Mouse (Mus musculus) midbrain, embryonic 11.5 days (tissue): ENCODE measurements around the gene Nfe2l1. TPM values are rescaled to one million over a fixed set of nuclear protein-coding genes. Genes with fewer than 3 reads are reported as not detected.
A peak's percentile ranks its signal among the peaks of the same experiment; 100 is the strongest.

Experiments
- ATAC-seq: fragments of 200-750 bp; cut with Nextera tagmentation; 2 replicates; pipeline ENCODE4 v1.8.0; 2017; ENCODE audit warnings: moderate TSS enrichment, moderate library complexity; ENCODE audit not compliant: low FRiP score
- DNase-seq: peaks from one replicate; pipeline ENCODE4 v3.0.0; 2015; ENCODE audit warnings: low spot score; ENCODE audit errors: missing footprints
- H3K27ac ChIP-seq: fragments of 300-500 bp; sonication (generic); 2 replicates; pipeline ENCODE4 v1.5.1; 2014; ENCODE audit warnings: low read depth, low read length
- H3K27me3 ChIP-seq: fragments of 300-500 bp; sonication (generic); 2 replicates; pipeline ENCODE4 v1.6.1; 2014; ENCODE audit warnings: mild to moderate bottlenecking, low read length, moderate library complexity, mixed read lengths; ENCODE audit not compliant: control insufficient read depth, insufficient read depth
- H3K36me3 ChIP-seq: fragments of 300-500 bp; sonication (generic); 2 replicates; pipeline ENCODE4 v1.6.1; 2014; ENCODE audit warnings: mild to moderate bottlenecking, low read length, moderate library complexity, mixed read lengths; ENCODE audit not compliant: control insufficient read depth, insufficient read depth
- H3K4me1 ChIP-seq: fragments of 300-500 bp; sonication (generic); 2 replicates; pipeline ENCODE4 v1.6.1; 2014; ENCODE audit warnings: low read length; ENCODE audit not compliant: control insufficient read depth, insufficient read depth
- H3K4me2 ChIP-seq: fragments of 300-500 bp; sonication (generic); 2 replicates; pipeline ENCODE4 v1.6.1; 2014; ENCODE audit warnings: mild to moderate bottlenecking, moderate library complexity
- H3K4me3 ChIP-seq: fragments of 300-500 bp; sonication (generic); 2 replicates; pipeline ENCODE4 v1.5.1; 2014; ENCODE audit warnings: low read depth, low read length
- H3K9ac ChIP-seq: fragments of 300-500 bp; sonication (generic); 2 replicates; pipeline ENCODE4 v1.6.1; 2014; ENCODE audit warnings: low read length
- H3K9me3 ChIP-seq: fragments of 300-500 bp; sonication (generic); 2 replicates; pipeline ENCODE4 v1.6.1; 2016; ENCODE audit warnings: low read length; ENCODE audit not compliant: control insufficient read depth
- WGBS: fragments of 180-500 bp; shearing (Covaris S2); extraction: QIAGEN DNeasy Blood & Tissue Kit; methylation state at CpG from one replicate; pipeline ENCODE4 v1.1.7; 2014; 5-methylcytosine and 5-hydroxymethylcytosine counted together
- polyA plus RNA-seq: library from polyadenylated mRNA; unstranded; fragments of >200 nt; fragmentation: Nextera tagmentation; extraction: Ambion mirVana; gene quantifications from 2 replicates; pipeline ENCODE4 v1.2.1, GENCODE M21; 2014

Nfe2l1 gene
- polyA plus RNA-seq, 1 experiment from 2014 or later = 35.2 TPM

DNA sequence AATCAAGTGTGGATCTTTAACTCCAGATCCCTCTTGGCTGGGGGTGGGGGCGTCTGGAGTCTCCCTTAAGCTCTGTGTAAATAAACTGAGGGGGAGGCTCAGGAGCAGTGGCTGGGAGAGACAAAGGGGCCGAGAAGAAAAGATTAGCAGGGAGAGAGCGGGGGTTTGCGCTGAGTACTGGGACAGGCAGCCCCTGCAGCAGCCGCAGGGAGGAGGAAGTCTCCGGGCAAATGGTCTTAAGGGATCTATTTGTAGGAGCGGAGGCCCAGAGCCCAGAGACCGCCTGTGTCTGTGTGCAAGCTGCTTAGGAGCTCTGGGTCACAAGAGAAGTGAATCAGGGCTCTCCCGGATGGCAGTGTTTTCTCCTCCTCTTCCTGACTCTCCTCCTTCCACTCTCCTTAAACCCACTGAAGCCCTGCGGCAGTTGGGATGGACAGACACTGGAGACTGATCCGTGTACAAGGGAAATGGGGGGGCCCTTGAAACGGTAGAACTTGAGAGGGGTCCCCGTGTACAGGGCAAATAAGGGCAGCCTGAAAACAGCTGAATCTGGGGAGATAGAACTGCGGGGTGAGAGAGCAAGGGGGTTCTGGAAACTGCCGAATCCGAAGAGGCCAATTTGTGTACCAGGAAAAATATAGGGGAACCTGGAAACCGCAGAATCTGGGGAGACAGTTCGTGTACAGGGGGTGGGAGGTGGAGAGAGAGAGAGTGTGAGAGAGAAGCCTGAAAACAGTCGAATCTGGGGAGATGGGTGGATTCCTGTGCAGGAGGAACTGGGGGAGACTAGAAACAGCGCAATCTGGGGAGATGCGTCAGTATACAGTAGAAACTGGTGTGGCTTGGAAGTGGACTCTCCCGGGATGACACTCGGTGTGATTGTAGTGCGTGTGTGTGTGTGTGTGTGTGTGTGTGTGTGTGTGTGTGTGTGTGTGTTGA is 42.9 kb upstream of the Nfe2l1 start:
- H3K4me1 ChIP-seq = peaks cover 55% of the 10 kb centered on the region
- H3K4me3 ChIP-seq = peak overlapping the region; percentile 22
- H3K9me3 ChIP-seq = no peaks in the 10 kb centered on the region
- ATAC-seq = peak; percentile 49
- no peaks in the 10 kb centered on the region for H3K27me3 ChIP-seq
- no peaks in the 10 kb centered on the region for H3K36me3 ChIP-seq
- 2% methylated on average over 24 of the region's 24 CpGs for WGBS
- DNase-seq = peak; percentile 98
- peak overlapping the region; percentile 63 for H3K4me2 ChIP-seq
- peak overlapping the region; percentile 100 for H3K27ac ChIP-seq
- H3K9ac ChIP-seq = peak overlapping the region; percentile 92

DNA sequence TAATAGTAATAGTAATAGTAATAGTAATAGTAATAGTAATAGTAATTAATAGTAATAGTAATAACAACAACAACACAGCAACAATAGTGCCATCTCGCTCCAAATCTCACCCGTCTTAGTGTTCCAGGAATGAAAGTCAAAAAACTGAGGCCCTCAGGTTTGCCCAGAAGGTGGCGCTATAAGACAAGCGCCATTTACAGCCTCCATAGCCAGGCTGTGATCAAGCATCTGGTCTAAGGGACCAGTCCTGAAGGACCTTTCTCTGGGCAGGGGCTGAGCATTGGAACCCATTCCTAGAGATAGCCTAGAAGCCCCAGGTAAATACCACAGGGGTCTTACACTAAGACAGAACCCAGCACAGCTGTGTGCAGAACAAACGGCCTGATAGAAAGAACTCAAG is 37.4 kb upstream of the Nfe2l1 start:
- Histone ChIP-seq H3K4me1 (peaks cover 29% of the 10 kb centered on the region), H3K36me3 (no peaks in the 10 kb centered on the region), H3K27me3 (no peaks in the 10 kb centered on the region), H3K9ac (no peak overlapping the region), H3K4me3 (no peak overlapping the region), H3K27ac (no peak overlapping the region; the same call in 1 of the 2 replicates), H3K9me3 (no peaks in the 10 kb centered on the region), H3K4me2 (no peak overlapping the region)
- 13% methylated on average over 5 of the region's 5 CpGs for whole genome bisulfite sequencing
- DNase-seq = peak; percentile 97
- peak; percentile 63; the same call in 1 of the 2 replicates for ATAC-seq

DNA sequence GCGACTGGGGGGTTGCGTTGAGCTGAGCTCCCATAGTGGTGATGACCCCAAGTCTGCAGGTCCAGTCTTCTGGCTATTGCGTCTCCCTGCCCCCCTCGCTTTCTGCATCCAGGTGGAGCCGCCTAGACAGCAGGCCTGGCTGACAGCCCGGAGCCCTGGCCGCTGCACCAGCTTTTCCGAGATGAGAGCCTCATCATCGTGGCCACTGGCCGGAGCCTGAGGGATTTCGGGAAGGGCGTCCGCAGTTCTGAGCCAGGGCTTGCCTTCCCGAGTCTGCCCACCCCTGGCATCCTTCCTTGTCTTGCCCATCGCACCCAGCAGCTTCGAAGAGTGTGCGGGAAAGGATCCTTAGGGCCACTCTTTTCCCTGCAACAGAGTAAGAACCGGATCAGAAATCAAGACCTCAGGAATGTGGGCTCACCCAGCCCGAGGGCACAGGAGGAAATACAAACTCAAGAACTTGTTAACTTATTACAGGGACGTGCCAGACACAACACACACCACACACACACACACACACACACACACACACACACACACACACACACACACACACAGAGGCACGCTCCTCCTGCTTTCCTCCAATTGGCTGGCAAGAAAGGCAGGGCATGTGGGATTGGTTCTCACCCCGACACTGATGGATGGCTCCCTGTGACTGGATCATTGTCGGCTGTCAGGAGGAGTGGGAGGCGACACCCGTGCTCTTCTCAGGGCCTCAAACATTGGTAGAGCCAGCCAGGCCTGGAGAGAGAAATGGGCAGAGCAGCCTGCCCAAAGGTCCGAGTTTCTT is 33.6 kb upstream of the Nfe2l1 start:
- Histone ChIP-seq H3K27ac (no peak overlapping the region), H3K9me3 (no peaks in the 10 kb centered on the region), H3K4me3 (no peak overlapping the region), H3K9ac (peak overlapping the region; percentile 36), H3K27me3 (no peaks in the 10 kb centered on the region), H3K4me2 (peak overlapping the region; percentile 38), H3K4me1 (peaks cover 28% of the 10 kb centered on the region), H3K36me3 (no peaks in the 10 kb centered on the region)
- DNase-seq (peak; percentile 92), ATAC-seq (peak; percentile 51; the same call in 1 of the 2 replicates)
- WGBS = 19% methylated on average over 26 of the region's 26 CpGs

DNA sequence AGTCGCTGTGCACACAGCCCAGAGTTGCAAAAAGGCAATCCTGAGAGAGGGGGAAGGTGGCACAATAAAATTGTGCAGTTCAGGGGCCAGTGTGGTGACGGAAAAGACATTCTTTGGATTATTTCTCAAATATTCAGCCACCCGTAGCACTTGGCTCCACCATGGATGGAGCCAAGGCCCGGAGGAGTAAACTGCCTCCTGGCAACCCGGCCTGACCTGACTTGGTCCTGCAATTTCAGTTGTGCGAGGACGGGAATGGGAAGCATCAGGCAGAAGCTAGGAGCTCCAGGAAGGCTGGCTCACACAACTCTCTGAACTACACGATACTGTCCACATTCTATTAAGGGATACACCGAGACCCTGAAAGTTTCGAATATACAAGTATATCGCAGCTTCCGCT is 32.8 kb upstream of the Nfe2l1 start:
- ATAC-seq = no peak
- H3K4me3 ChIP-seq = no peak overlapping the region

DNA sequence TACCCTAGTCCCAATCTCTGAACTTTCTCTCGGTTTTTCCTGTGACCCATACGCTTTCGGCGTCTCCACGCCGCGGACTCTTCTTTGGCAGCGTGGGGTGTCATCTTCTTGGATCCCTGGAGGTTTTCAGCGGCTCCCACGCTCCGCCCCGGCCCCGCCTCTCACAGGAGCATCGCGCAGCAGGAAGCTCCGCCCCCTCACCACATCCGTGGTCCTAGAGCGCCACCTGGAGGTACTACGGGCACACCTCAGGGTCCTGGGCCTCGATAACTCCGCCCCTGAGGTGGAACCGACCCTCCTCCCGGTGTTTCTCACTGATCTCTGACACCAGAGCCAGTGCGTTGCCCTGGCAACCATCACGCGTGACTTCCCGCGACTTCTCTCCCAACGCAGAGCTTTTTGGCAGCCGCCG is 32.1 kb upstream of the Nfe2l1 start:
- ATAC-seq (peak; percentile 84), DNase-seq (peak; percentile 100)
- peak overlapping the region; percentile 87 for H3K4me2 ChIP-seq
- peak overlapping the region; percentile 56 for H3K9ac ChIP-seq
- no peaks in the 10 kb centered on the region for H3K27me3 ChIP-seq
- H3K27ac ChIP-seq = no peak overlapping the region
- H3K36me3 ChIP-seq = no peaks in the 10 kb centered on the region
- H3K4me1 ChIP-seq = peaks cover 25% of the 10 kb centered on the region
- H3K4me3 ChIP-seq = peak overlapping the region; percentile 37
- WGBS = under 1% methylated on average over 31 of the region's 31 CpGs
- H3K9me3 ChIP-seq = no peaks in the 10 kb centered on the region

More for the DNA sequence above, 32.8 kb upstream of the Nfe2l1 start:
- WGBS = 56% methylated on average over 12 of the region's 12 CpGs
- H3K9ac ChIP-seq = no peak overlapping the region
- H3K4me1 ChIP-seq = peaks cover 28% of the 10 kb centered on the region
- no peaks in the 10 kb centered on the region for H3K36me3 ChIP-seq
- H3K4me2 ChIP-seq = peak overlapping the region; percentile 87
- no peaks in the 10 kb centered on the region for H3K27me3 ChIP-seq
- no peak for DNase-seq
- H3K9me3 ChIP-seq = no peaks in the 10 kb centered on the region
- H3K27ac ChIP-seq = no peak overlapping the region

DNA sequence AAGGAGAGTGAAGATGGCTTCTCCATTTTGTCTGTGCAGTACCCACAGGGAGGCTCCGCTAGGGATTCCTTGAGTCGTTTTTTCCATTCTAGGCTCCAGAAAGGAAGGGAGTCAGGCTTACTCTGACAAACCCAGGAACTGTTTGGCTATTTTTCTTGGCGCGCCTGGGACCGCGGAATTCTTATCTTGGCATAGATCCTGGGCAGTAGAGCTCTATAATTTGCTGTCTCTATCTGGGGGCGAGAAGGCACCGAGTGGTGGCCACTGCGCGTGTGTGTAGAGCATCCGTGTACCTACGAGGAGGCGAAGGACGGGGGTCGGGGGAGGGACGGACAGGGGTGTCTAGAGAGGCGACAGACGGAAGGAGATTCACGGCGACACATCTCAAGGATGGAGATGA is 31.7 kb upstream of the Nfe2l1 start:
- Histone ChIP-seq H3K4me3 (peak overlapping the region; percentile 37), H3K36me3 (no peaks in the 10 kb centered on the region), H3K27ac (no peak overlapping the region), H3K9me3 (no peaks in the 10 kb centered on the region), H3K9ac (peak overlapping the region; percentile 56), H3K4me2 (peak overlapping the region; percentile 87), H3K27me3 (no peaks in the 10 kb centered on the region), H3K4me1 (peaks cover 25% of the 10 kb centered on the region)
- DNase-seq (no peak), ATAC-seq (peak; percentile 39)
- 1% methylated on average over 20 of the region's 20 CpGs for WGBS

DNA sequence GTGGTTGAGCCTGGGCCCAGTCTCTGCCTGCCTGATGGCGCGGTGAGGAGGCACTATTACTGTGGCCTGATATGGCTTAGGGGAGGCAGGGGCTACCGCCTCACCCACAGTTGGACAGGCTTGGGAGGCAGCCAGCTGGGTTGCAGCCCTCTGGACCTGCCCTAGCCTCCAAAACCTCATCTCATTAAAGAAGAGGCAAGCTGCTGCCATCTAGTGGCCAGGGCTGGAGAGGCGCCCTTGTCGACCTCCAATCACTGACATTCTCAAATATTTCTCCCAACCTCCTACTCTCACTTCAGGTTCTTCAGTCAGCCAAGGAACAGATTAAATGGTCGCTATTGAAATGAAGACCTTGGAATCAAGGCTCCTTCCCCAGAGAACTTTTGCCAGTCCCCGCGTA is 30.8 kb upstream of the Nfe2l1 start:
- H3K4me3 ChIP-seq = no peak overlapping the region
- H3K27ac ChIP-seq = no peak overlapping the region
- ATAC-seq (peak; percentile 59), DNase-seq (peak; percentile 99)
- no peaks in the 10 kb centered on the region for H3K9me3 ChIP-seq
- no peak overlapping the region for H3K9ac ChIP-seq
- H3K27me3 ChIP-seq = no peaks in the 10 kb centered on the region
- WGBS = 8% methylated on average over 8 of the region's 8 CpGs
- no peak overlapping the region for H3K4me2 ChIP-seq
- H3K36me3 ChIP-seq = no peaks in the 10 kb centered on the region
- H3K4me1 ChIP-seq = peaks cover 25% of the 10 kb centered on the region

DNA sequence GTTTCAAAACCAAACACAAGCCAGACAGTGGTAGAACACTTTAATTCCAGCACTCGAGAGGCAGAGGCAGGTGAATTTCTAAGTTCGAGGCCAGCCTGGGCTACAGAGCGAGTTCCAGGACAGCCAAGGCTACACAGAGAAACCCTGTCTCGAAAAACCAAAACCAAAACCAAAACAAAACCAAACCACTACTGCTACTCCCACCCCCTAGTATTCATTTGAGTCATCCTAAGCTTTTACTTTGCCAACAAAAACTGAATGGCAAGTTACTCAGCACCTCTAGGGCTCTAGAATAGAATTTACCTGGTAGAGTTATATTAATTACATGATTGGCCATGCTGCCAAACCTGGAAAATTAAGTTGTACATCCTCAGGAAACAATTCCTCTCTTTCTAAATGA is 29.9 kb upstream of the Nfe2l1 start:
- WGBS = 88% methylated on average over 4 of the region's 4 CpGs
- no peak for DNase-seq
- Histone ChIP-seq H3K4me3 (no peak overlapping the region), H3K9me3 (no peaks in the 10 kb centered on the region), H3K4me1 (peaks cover 25% of the 10 kb centered on the region), H3K27ac (no peak overlapping the region), H3K27me3 (no peaks in the 10 kb centered on the region), H3K4me2 (no peak overlapping the region), H3K36me3 (no peaks in the 10 kb centered on the region), H3K9ac (no peak overlapping the region)
- no peak for ATAC-seq

DNA sequence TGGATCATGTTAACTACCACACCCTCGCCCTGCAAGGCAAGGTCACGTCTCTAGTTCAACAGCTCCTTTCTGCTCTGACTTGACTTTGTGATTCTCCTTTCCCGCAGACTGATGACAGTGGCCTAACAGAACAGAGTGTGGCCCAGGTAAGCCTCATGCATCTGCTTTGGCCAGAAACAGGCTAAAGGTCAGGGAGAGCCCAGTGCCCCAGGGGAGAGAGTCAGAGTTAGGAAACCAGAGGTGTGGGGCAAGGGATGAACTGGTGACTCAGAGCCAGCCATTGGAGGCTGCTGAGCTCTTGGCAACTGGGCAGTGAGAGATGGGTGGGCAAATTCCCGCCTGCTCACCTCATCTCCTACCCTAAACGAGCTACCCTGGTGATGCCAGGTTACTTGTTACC is 27.7 kb upstream of the Nfe2l1 start:
- DNase-seq = no peak
- ATAC-seq = no peak
- Histone ChIP-seq H3K36me3 (no peaks in the 10 kb centered on the region), H3K4me3 (no peak overlapping the region), H3K4me1 (peaks cover 10% of the 10 kb centered on the region), H3K27ac (no peak overlapping the region), H3K9me3 (no peaks in the 10 kb centered on the region), H3K4me2 (no peak overlapping the region), H3K27me3 (no peaks in the 10 kb centered on the region), H3K9ac (no peak overlapping the region)
- WGBS = 87% methylated on average over 5 of the region's 5 CpGs
